Mouse (Mus musculus) ES-E14 (cell line): ENCODE data around the gene Nxph3.

Experiments
- CHD2 ChIP-seq: IDR thresholded peaks from 2 replicates; pipeline ENCODE4 v1.6.1; 2014; ENCODE audit warnings: mild to moderate bottlenecking, low read depth, low read length, inconsistent platforms
- ZC3H11A ChIP-seq: IDR thresholded peaks from 2 replicates; pipeline ENCODE4 v1.6.1; 2012; ENCODE audit warnings: low read depth, mild to moderate bottlenecking, inconsistent platforms, low read length, borderline replicate concordance
- ZNF384 ChIP-seq: IDR thresholded peaks from 2 replicates; pipeline ENCODE4 v1.6.1; 2012; ENCODE audit warnings: low read depth, low read length, inconsistent platforms

DNA sequence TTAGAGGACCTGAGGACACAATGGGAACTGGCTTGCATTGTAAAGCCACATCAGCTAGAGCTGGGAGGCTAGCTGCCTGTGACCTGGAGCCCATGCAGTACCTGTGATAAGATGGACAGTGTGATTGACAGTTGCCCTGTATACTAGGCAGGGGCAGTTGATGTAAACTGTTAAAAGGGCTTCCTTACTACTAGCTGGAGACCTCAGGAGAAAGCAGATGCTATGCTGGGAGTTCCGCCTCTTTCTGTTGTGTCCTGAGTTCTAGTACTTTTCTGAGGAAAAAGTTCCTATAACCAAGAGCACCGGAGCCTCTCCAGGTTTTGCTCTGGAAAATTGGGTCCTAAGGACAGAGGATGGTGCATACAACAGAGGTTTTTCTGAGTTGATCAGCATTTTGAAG lies 27.1 kb downstream of the Nxph3 start:
- no peak for TF ChIP-seq CHD2
- TF ChIP-seq ZNF384: no peak
- TF ChIP-seq ZC3H11A: no peak
